Mouse (Mus musculus) stomach, embryonic 14.5 days (tissue): ENCODE measurements at regions not wholly inside any gene's neighbourhood (a gene's known extent, or its start where the extent isn't known, plus 50 kb on each side); places are given as distances from the start of the nearest gene placed in this dataset. TPM values are rescaled to one million over a fixed set of nuclear protein-coding genes. Genes with fewer than 3 reads are reported as not detected.

Source experiments
- microRNA-seq: library from miRNA; unstranded; fragments of <30 nt; microRNA quantifications from one replicate; pipeline ENCODE4, GENCODE M21; 2016

Small RNAs in the stretch of these regions (microRNA-seq; reads per million reads assigned to microRNA genes)
- gene Gm27690, result not detected
